Mouse (Mus musculus) limb, embryonic 11.5 days (tissue): ENCODE measurements around the gene Mrpl52. TPM values are rescaled to one million over a fixed set of nuclear protein-coding genes. Genes with fewer than 3 reads are reported as not detected.
A peak's percentile ranks its signal among the peaks of the same experiment; 100 is the strongest.

ENCODE experiments used
- ATAC-seq: fragments of 200-750 bp; cut with Nextera tagmentation; 2 replicates; pipeline ENCODE4 v1.8.0; 2017; ENCODE audit warnings: low read depth; ENCODE audit not compliant: insufficient number of reproducible peaks, low FRiP score, low TSS enrichment
- DNase-seq: peaks from one replicate; pipeline ENCODE4 v3.0.0-alpha.2; 2015; ENCODE audit warnings: low spot score
- H3K27ac ChIP-seq: fragments of 300-500 bp; sonication (generic); replicated peaks from 2 replicates; pipeline ENCODE4 v1.5.1; 2014; ENCODE audit warnings: low read depth, mild to moderate bottlenecking, low read length
- H3K27me3 ChIP-seq: fragments of 300-500 bp; sonication (generic); 2 replicates; pipeline ENCODE4 v1.6.1; 2014; ENCODE audit warnings: mild to moderate bottlenecking, low read length, mixed read lengths; ENCODE audit not compliant: control insufficient read depth, insufficient read depth
- H3K36me3 ChIP-seq: fragments of 300-500 bp; sonication (generic); 2 replicates; pipeline ENCODE4 v1.6.1; 2014; ENCODE audit warnings: mild to moderate bottlenecking, low read length, moderate library complexity, mixed read lengths; ENCODE audit not compliant: control insufficient read depth, insufficient read depth
- H3K4me1 ChIP-seq: fragments of 300-500 bp; sonication (generic); 2 replicates; pipeline ENCODE4 v1.6.1; 2014; ENCODE audit warnings: low read length, mixed read lengths; ENCODE audit not compliant: control insufficient read depth, insufficient read depth
- H3K4me2 ChIP-seq: fragments of 300-500 bp; sonication (generic); 2 replicates; pipeline ENCODE4 v1.6.1; 2014; ENCODE audit warnings: low read depth, mild to moderate bottlenecking, moderate library complexity; ENCODE audit not compliant: severe bottlenecking
- H3K4me3 ChIP-seq: fragments of 300-500 bp; sonication (generic); 2 replicates; pipeline ENCODE4 v1.5.1; 2014; ENCODE audit warnings: low read depth, low read length
- H3K9ac ChIP-seq: fragments of 300-500 bp; sonication (generic); 2 replicates; pipeline ENCODE4 v1.6.1; 2014; ENCODE audit warnings: mild to moderate bottlenecking, low read length
- H3K9me3 ChIP-seq: fragments of 300-500 bp; sonication (generic); 2 replicates; pipeline ENCODE4 v1.6.1; 2016; ENCODE audit warnings: low read length; ENCODE audit not compliant: control insufficient read depth
- WGBS: fragments of 180-500 bp; shearing (Covaris S2); extraction: QIAGEN DNeasy Blood & Tissue Kit; methylation state at CpG from one replicate; pipeline ENCODE4 v1.1.7; 2014; 5-methylcytosine and 5-hydroxymethylcytosine counted together
- polyA plus RNA-seq: library from polyadenylated mRNA; unstranded; fragments of >200 nt; fragmentation: Nextera tagmentation; extraction: Ambion mirVana; gene quantifications from 2 replicates; pipeline ENCODE4 v1.2.1, GENCODE M21; 2014

Gene Mrpl52
- polyA plus RNA-seq, 1 experiment from 2014 or later: 236 TPM

- Histone ChIP-seq H3K27me3 (no peaks in the 10 kb centered on the region), H3K9ac (peak overlapping the region; percentile 98), H3K4me2 (peak overlapping the region; percentile 80), H3K9me3 (no peaks in the 10 kb centered on the region), H3K27ac (peak overlapping the region; percentile 96), H3K36me3 (peaks cover 6% of the 10 kb centered on the region; the same call in 1 of the 2 replicates), H3K4me1 (peaks cover 17% of the 10 kb centered on the region), H3K4me3 (peak overlapping the region; percentile 89)
- ATAC-seq (peak; percentile 18; the same call in 1 of the 2 replicates), DNase-seq (peak; percentile 75)
- 2% methylated on average over 54 of the region's 54 CpGs for WGBS
Observed at GRCm38 (mm10) chr14:54432078-54432836, 5.5 kb downstream of the Mrpl52 start.

- H3K9me3 ChIP-seq: no peaks in the 10 kb centered on the region
- ATAC-seq (0 out of 2 replicates have a peak, but pooled peaks have one; percentile 14), DNase-seq (peak; percentile 51)
- peak overlapping the region; percentile 80 for H3K4me2 ChIP-seq
- H3K36me3 ChIP-seq: peaks cover 7% of the 10 kb centered on the region; the same call in 1 of the 2 replicates
- H3K27me3 ChIP-seq: no peaks in the 10 kb centered on the region
- WGBS: 32% methylated on average over 17 of the region's 17 CpGs
- H3K4me1 ChIP-seq: peaks cover 17% of the 10 kb centered on the region
- peak overlapping the region; percentile 98 for H3K9ac ChIP-seq
- peak overlapping the region; percentile 96 for H3K27ac ChIP-seq
- H3K4me3 ChIP-seq: peak overlapping the region; percentile 89
Observed at GRCm38 (mm10) chr14:54432837-54433830, 6.4 kb downstream of the Mrpl52 start.

- H3K9me3 ChIP-seq: no peaks in the 10 kb centered on the region
- peaks cover 11% of the 10 kb centered on the region; the same call in 1 of the 2 replicates for H3K36me3 ChIP-seq
- no peak for ATAC-seq
- H3K27me3 ChIP-seq: no peaks in the 10 kb centered on the region
- no peak overlapping the region for H3K27ac ChIP-seq
- H3K9ac ChIP-seq: no peak overlapping the region
- 60% methylated on average over 12 of the region's 12 CpGs for WGBS
- no peak for DNase-seq
- peaks cover 17% of the 10 kb centered on the region for H3K4me1 ChIP-seq
- peak overlapping the region; percentile 80 for H3K4me2 ChIP-seq
- H3K4me3 ChIP-seq: peak overlapping the region; percentile 89; the same call in 1 of the 2 replicates
Observed at GRCm38 (mm10) chr14:54433941-54434531, 7.3 kb downstream of the Mrpl52 start.

- Histone ChIP-seq H3K4me1 (peaks cover 15% of the 10 kb centered on the region), H3K9me3 (no peaks in the 10 kb centered on the region), H3K4me3 (no peak overlapping the region), H3K4me2 (no peak overlapping the region), H3K27ac (no peak overlapping the region), H3K9ac (no peak overlapping the region), H3K27me3 (no peaks in the 10 kb centered on the region), H3K36me3 (peaks cover 18% of the 10 kb centered on the region)
- DNase-seq (no peak), ATAC-seq (no peak)
- WGBS: 86% methylated on average over 11 of the region's 11 CpGs
Observed at GRCm38 (mm10) chr14:54435194-54435918, 8.6 kb downstream of the Mrpl52 start.

GRCm38 (mm10) chr14:54439155-54439554, 12.4 kb downstream of the Mrpl52 start:
- H3K9me3 ChIP-seq: no peaks in the 10 kb centered on the region
- H3K36me3 ChIP-seq: peaks cover 18% of the 10 kb centered on the region
- no peak overlapping the region for H3K4me3 ChIP-seq
- H3K4me2 ChIP-seq: no peak overlapping the region
- H3K4me1 ChIP-seq: peaks cover 15% of the 10 kb centered on the region
- WGBS: 89% methylated on average over 12 of the region's 12 CpGs
- DNase-seq: no peak
- no peak overlapping the region for H3K9ac ChIP-seq
- H3K27ac ChIP-seq: no peak overlapping the region
- ATAC-seq: no peak
- H3K27me3 ChIP-seq: no peaks in the 10 kb centered on the region

- ATAC-seq: no peak
- Histone ChIP-seq H3K27me3 (no peaks in the 10 kb centered on the region), H3K4me2 (no peak overlapping the region), H3K9ac (no peak overlapping the region), H3K36me3 (peaks cover 18% of the 10 kb centered on the region), H3K4me1 (peaks cover 19% of the 10 kb centered on the region), H3K27ac (no peak overlapping the region), H3K4me3 (no peak overlapping the region), H3K9me3 (no peaks in the 10 kb centered on the region)
- no peak for DNase-seq
- 69% methylated on average over 7 of the region's 7 CpGs for WGBS
Observed at GRCm38 (mm10) chr14:54439610-54440009, 12.9 kb downstream of the Mrpl52 start.

GRCm38 (mm10) chr14:54440538-54440937, 13.8 kb downstream of the Mrpl52 start:
- Histone ChIP-seq H3K36me3 (peaks cover 18% of the 10 kb centered on the region), H3K9me3 (no peaks in the 10 kb centered on the region), H3K27ac (no peak overlapping the region), H3K27me3 (no peaks in the 10 kb centered on the region), H3K9ac (no peak overlapping the region), H3K4me1 (peaks cover 19% of the 10 kb centered on the region), H3K4me2 (no peak overlapping the region), H3K4me3 (no peak overlapping the region)
- DNase-seq (no peak), ATAC-seq (no peak)
- 92% methylated on average over 14 of the region's 14 CpGs for WGBS
